Mouse (Mus musculus): ENCODE data around the gene Anapc15-ps. TPM values are rescaled to one million over a fixed set of nuclear protein-coding genes. Genes with fewer than 3 reads are reported as not detected.

Gene Anapc15-ps
- polyA plus RNA-seq, 1 experiment: 0.34 TPM

- no peak for DNase-seq (ENCODE audit: low read depth)
- TF ChIP-seq CTCF (IDR thresholded peaks at IDR 0.05; ENCODE audit: borderline replicate concordance, extremely low read depth, insufficient read depth, insufficient read length): no peak
- TF ChIP-seq POLR2A (IDR thresholded peaks at IDR 0.05; ENCODE audit: borderline replicate concordance, extremely low read depth, insufficient read depth, insufficient read length, poor library complexity, severe bottlenecking): no peak
Measured at GRCm38 (mm10) chr10:95679131-95679530, 5.9 kb upstream of the Anapc15-ps start.

DNA sequence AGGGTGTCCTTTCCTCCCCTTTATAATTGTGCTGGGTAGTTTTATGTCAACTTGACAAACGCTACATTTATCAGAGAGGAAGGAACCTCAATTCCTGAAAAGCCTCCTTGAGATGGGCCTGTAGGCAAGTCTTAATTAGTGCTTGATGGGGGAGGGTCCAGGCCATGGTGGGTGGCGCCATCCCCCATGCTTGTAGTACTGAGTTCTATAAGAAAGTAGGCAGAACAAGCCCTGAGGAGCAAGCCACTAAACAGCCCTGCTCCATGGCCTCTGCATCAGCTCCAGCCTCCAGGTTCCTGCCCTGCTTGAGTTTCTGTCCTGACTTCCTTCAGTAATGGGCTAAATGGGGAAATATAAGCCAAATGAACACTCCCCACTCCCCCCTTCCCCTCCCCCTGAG, 5.4 kb upstream of the Anapc15-ps start:
- no peak for DNase-seq (ENCODE audit: low read depth)
- no peak for TF ChIP-seq POLR2A (IDR thresholded peaks at IDR 0.05; ENCODE audit: borderline replicate concordance, extremely low read depth, insufficient read depth, insufficient read length, poor library complexity, severe bottlenecking)
- no peak for TF ChIP-seq CTCF (IDR thresholded peaks at IDR 0.05; ENCODE audit: borderline replicate concordance, extremely low read depth, insufficient read depth, insufficient read length)

DNA sequence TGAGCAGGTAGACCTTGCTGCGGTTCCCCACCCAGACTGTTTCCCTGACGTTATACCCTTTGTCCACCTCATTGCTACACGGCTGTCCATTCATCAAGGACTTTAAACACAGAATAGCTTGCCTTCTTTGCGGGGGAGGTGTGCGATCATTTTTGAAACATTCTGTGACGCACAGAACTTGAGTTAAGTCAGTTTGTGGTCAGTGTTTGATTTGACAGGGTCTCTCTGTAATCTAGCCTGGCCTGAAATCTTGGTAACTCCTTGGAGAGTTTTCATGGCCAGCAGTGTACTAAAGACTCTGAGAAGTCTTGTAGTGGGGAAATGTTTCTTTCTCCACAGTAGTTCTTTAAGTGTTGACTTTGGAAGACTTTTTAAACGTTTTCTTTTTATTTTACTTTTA, 5.0 kb upstream of the Anapc15-ps start:
- DNase-seq (ENCODE audit: low read depth): no peak
- no peak for TF ChIP-seq POLR2A (IDR thresholded peaks at IDR 0.05; ENCODE audit: borderline replicate concordance, extremely low read depth, insufficient read depth, insufficient read length, poor library complexity, severe bottlenecking)
- TF ChIP-seq CTCF (IDR thresholded peaks at IDR 0.05; ENCODE audit: borderline replicate concordance, extremely low read depth, insufficient read depth, insufficient read length): no peak

DNA sequence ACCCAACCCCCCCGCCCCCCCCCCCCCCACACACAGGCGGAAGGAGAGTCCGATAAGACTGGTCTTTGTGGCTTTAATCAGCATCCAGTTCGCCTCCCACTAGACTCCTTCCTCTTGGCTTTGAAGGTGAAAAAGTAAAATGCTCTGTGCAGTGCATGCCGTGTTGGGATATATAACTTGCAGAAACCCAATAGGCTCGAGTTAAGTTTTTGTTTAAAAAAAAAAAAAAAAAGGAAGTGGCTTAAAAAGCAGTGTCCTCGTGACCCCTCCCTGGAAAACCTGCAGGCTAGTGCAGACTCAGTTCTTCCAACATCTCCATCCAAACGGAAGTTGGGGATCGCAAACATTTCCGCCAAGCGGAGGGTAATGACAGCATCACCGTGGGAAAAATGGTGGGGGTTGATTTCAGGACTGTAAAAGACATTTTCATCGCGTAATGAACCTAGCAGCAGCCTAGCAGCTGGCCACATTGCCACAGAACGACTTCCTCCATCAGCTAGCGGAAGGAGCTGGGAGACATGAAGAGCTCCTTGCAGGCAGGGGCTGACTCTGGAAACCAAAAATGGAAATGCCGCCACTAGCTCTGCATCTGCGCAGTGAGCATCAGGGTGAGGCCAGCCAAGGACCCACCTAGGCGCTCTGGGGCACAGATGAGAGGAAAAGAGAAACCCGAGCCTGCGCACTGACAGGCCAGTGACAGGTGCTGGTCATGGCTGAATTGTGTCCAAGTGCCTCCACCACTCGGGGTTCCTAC, 4.3 kb upstream of the Anapc15-ps start:
- peak; percentile 46 for DNase-seq (ENCODE audit: low read depth)
- TF ChIP-seq POLR2A (IDR thresholded peaks at IDR 0.05; ENCODE audit: borderline replicate concordance, extremely low read depth, insufficient read depth, insufficient read length, poor library complexity, severe bottlenecking): no peak
- TF ChIP-seq CTCF (IDR thresholded peaks at IDR 0.05; ENCODE audit: borderline replicate concordance, extremely low read depth, insufficient read depth, insufficient read length): no peak

- TF ChIP-seq CTCF (IDR thresholded peaks at IDR 0.05; ENCODE audit: borderline replicate concordance, extremely low read depth, insufficient read depth, insufficient read length): no peak
- no peak for TF ChIP-seq POLR2A (IDR thresholded peaks at IDR 0.05; ENCODE audit: borderline replicate concordance, extremely low read depth, insufficient read depth, insufficient read length, poor library complexity, severe bottlenecking)
Measured at GRCm38 (mm10) chr10:95676991-95677355, 3.7 kb upstream of the Anapc15-ps start.

GRCm38 (mm10) chr10:95676387-95676786, 3.1 kb upstream of the Anapc15-ps start:
- TF ChIP-seq CTCF (IDR thresholded peaks at IDR 0.05; ENCODE audit: borderline replicate concordance, extremely low read depth, insufficient read depth, insufficient read length) (no peak), POLR2A (IDR thresholded peaks at IDR 0.05; ENCODE audit: borderline replicate concordance, extremely low read depth, insufficient read depth, insufficient read length, poor library complexity, severe bottlenecking) (no peak)
- DNase-seq (ENCODE audit: low read depth): no peak

More at GRCm38 (mm10) chr10:95676991-95677355, 3.7 kb upstream of the Anapc15-ps start:
- DNase-seq (ENCODE audit: low read depth): no peak

- DNase-seq (ENCODE audit: low read depth): no peak
Measured at GRCm38 (mm10) chr10:95670781-95671780, 2.2 kb downstream of the Anapc15-ps start.

DNA sequence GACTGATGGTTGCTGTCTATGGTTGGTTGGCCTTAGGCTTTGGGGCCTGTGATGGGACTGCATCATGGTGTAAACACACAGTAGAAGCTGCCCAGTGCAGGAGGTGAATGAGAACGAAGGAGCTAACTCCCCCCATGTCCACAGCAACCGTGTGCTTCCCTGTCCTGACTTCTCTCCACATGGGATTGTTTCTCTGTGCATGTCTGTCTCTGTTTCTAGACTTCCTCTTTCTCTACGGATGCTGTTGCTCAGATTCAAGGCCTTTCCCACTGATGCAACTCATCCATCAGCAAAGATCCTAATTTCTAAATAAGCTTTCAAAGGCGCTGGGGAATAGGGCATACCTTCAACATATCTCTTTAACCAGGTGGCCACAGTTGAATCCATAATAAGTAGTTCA, 3.4 kb downstream of the Anapc15-ps start:
- no peak for TF ChIP-seq CTCF (IDR thresholded peaks at IDR 0.05; ENCODE audit: borderline replicate concordance, extremely low read depth, insufficient read depth, insufficient read length)
- TF ChIP-seq POLR2A (IDR thresholded peaks at IDR 0.05; ENCODE audit: borderline replicate concordance, extremely low read depth, insufficient read depth, insufficient read length, poor library complexity, severe bottlenecking): no peak
- DNase-seq (ENCODE audit: low read depth): no peak

More at GRCm38 (mm10) chr10:95670781-95671780, 2.2 kb downstream of the Anapc15-ps start:
- no peak for TF ChIP-seq POLR2A (IDR thresholded peaks at IDR 0.05; ENCODE audit: borderline replicate concordance, extremely low read depth, insufficient read depth, insufficient read length, poor library complexity, severe bottlenecking)
- TF ChIP-seq CTCF (IDR thresholded peaks at IDR 0.05; ENCODE audit: borderline replicate concordance, extremely low read depth, insufficient read depth, insufficient read length): no peak

- no peak for DNase-seq (ENCODE audit: low read depth)
- no peak for TF ChIP-seq CTCF (IDR thresholded peaks at IDR 0.05; ENCODE audit: borderline replicate concordance, extremely low read depth, insufficient read depth, insufficient read length)
- no peak for TF ChIP-seq POLR2A (IDR thresholded peaks at IDR 0.05; ENCODE audit: borderline replicate concordance, extremely low read depth, insufficient read depth, insufficient read length, poor library complexity, severe bottlenecking)
Measured at GRCm38 (mm10) chr10:95669034-95669433, 4.2 kb downstream of the Anapc15-ps start.

DNA sequence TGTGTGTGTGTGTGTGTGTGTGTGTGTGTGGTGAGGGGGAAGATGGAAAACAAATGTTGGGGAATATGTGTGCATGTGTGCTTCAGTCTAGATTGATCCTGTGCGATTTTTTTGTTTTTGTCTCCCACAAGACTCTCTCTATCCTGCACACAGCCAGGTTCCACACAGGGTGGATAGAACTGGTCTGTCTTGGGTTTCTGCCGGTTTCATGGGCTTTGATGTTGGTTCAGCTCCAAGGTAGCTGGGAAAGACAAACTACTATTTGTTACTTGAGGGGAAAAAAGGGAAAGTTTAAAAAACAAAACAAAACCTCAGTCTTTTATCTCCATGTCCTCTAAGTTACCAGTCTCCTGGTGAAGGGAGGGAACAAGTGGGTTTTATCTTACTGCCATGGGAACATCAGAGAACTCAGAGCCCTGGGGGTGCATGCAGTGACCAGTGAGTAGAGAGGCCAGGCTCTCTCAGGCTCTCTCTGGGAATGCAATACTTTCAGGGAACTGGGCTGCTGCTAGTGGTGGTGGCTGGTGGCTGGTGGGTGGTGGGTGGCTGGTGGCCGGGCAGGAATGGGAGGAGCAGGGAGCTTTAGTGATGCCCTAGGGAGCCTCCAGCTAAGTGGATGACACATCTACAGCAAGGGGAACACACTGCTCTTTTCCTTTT, 5.8 kb downstream of the Anapc15-ps start:
- TF ChIP-seq CTCF (IDR thresholded peaks at IDR 0.05; ENCODE audit: borderline replicate concordance, extremely low read depth, insufficient read depth, insufficient read length): no peak
- TF ChIP-seq POLR2A (IDR thresholded peaks at IDR 0.05; ENCODE audit: borderline replicate concordance, extremely low read depth, insufficient read depth, insufficient read length, poor library complexity, severe bottlenecking): no peak
- no peak for DNase-seq (ENCODE audit: low read depth)

DNA sequence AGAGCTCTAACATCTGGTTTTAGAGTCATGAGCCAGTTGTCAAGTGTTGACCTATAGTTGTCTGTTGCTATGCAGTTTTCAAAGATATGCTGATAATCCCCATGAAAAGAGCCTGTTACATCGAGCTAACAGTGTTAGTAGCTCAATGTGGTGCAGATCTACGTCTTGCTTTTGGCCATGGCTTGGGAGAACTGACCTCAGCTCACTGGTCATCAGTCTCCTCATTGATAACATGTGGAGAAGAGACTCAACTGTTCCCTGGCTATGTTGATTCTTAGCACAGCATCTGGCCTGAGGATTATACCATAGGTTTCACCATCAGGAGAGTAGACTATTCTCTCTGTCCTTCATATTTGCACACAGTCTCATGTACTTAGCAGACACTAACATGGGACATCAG, 6.5 kb downstream of the Anapc15-ps start:
- TF ChIP-seq POLR2A (IDR thresholded peaks at IDR 0.05; ENCODE audit: borderline replicate concordance, extremely low read depth, insufficient read depth, insufficient read length, poor library complexity, severe bottlenecking) (no peak), CTCF (IDR thresholded peaks at IDR 0.05; ENCODE audit: borderline replicate concordance, extremely low read depth, insufficient read depth, insufficient read length) (no peak)
- DNase-seq (ENCODE audit: low read depth): no peak
